In genomic region chr10:105453441-105453840, GRCm38 (mm10) we compare ENCODE assay signal across 16 mouse cellular contexts.
"Had no signal": no experiment of that assay in that cellular context is flagged by ENCODE, and none has a peak within 500 bp of the region (broad histone marks: within the 10 kb centered on the region; RNA-seq: fewer than 3 reads in every experiment).

No protein-coding gene starts in this region.

- H3K4me3 ChIP-seq: intestine, embryonic 15.5 days; layer of hippocampus, adult 2 months; limb, embryonic 13.5 days; midbrain, embryonic 10.5 days; myocyte; neural tube, embryonic 15.5 days; stomach, embryonic 15.5 days had no signal

- H3K4me1 ChIP-seq: intestine, embryonic 15.5 days; limb, embryonic 13.5 days; midbrain, embryonic 10.5 days; neural tube, embryonic 15.5 days; stomach, embryonic 15.5 days had no signal

- ATAC-seq: intestine, embryonic 15.5 days; lung, postnatal 0 days had no signal

- H3K4me2 ChIP-seq: intestine, embryonic 15.5 days; limb, embryonic 13.5 days; neural tube, embryonic 15.5 days; stomach, embryonic 15.5 days had no signal

- H3K9me3 ChIP-seq: intestine, embryonic 15.5 days; limb, embryonic 13.5 days; midbrain, embryonic 10.5 days; neural tube, embryonic 15.5 days; stomach, embryonic 15.5 days had no signal

- H3K9ac ChIP-seq: intestine, embryonic 15.5 days; limb, embryonic 13.5 days; liver, embryonic 14.5 days; neural tube, embryonic 15.5 days; stomach, embryonic 15.5 days had no signal

- DNase-seq: kidney, adult 2 months; kidney, postnatal 25 days; lung, adult 18-20 months; lung, postnatal 4 days; right cerebral cortex, postnatal 14 days; thymus, adult 2 months; thymus, postnatal 25 days had no signal

- H3K27me3 ChIP-seq: intestine, embryonic 15.5 days; limb, embryonic 13.5 days; neural tube, embryonic 15.5 days; stomach, embryonic 15.5 days had no signal

- H3K36me3 ChIP-seq: intestine, embryonic 15.5 days; neural tube, embryonic 15.5 days; stomach, embryonic 15.5 days had no signal

- H3K27ac ChIP-seq: intestine, embryonic 15.5 days; layer of hippocampus, adult 2 months; limb, embryonic 13.5 days; liver, embryonic 14.5 days; midbrain, embryonic 10.5 days; neural tube, embryonic 15.5 days; stomach, embryonic 15.5 days had no signal
